Mouse (Mus musculus) embryonic facial prominence, embryonic 12.5 days (tissue): ENCODE measurements around the gene Dclk1. TPM values are rescaled to one million over a fixed set of nuclear protein-coding genes. Genes with fewer than 3 reads are reported as not detected.

ENCODE experiments used
- ATAC-seq: fragments of 200-750 bp; cut with Nextera tagmentation; 2 replicates; pipeline ENCODE4 v1.8.0; 2017; ENCODE audit not compliant: insufficient number of reproducible peaks, insufficient read depth, low FRiP score, low TSS enrichment
- H3K27ac ChIP-seq: fragments of 300-500 bp; sonication (generic); 2 replicates; pipeline ENCODE4 v1.5.1; 2016; ENCODE audit warnings: mild to moderate bottlenecking
- H3K27me3 ChIP-seq: fragments of 300-500 bp; sonication (generic); 2 replicates; pipeline ENCODE4 v1.6.1; 2016; ENCODE audit warnings: mild to moderate bottlenecking, moderate library complexity
- H3K36me3 ChIP-seq: fragments of 300-500 bp; sonication (generic); 2 replicates; pipeline ENCODE4 v1.6.1; 2016; ENCODE audit warnings: mild to moderate bottlenecking
- H3K4me1 ChIP-seq: fragments of 300-500 bp; sonication (generic); 2 replicates; pipeline ENCODE4 v1.6.1; 2016
- H3K4me2 ChIP-seq: fragments of 300-500 bp; sonication (generic); replicated peaks from 2 replicates; pipeline ENCODE4 v1.6.1; 2016; ENCODE audit warnings: mild to moderate bottlenecking, moderate library complexity
- H3K4me3 ChIP-seq: fragments of 300-500 bp; sonication (generic); 2 replicates; pipeline ENCODE4 v1.5.1; 2016; ENCODE audit warnings: mild to moderate bottlenecking
- H3K9ac ChIP-seq: fragments of 300-500 bp; sonication (generic); 2 replicates; pipeline ENCODE4 v1.6.1; 2016; ENCODE audit warnings: mild to moderate bottlenecking, moderate library complexity
- H3K9me3 ChIP-seq: fragments of 300-500 bp; sonication (generic); 2 replicates; pipeline ENCODE4 v1.6.1; 2016; ENCODE audit warnings: mild to moderate bottlenecking, moderate library complexity
- WGBS: fragments of 180-500 bp; shearing (Covaris S2); methylation state at CpG from one replicate; pipeline ENCODE4 v1.1.7; 2016; 5-methylcytosine and 5-hydroxymethylcytosine counted together
- polyA plus RNA-seq: library from polyadenylated mRNA; unstranded; fragments of >200 nt; fragmentation: Nextera tagmentation; extraction: Ambion mirVana; gene quantifications from 2 replicates; pipeline ENCODE4 v1.2.1, GENCODE M21; 2016

Dclk1 gene
- polyA plus RNA-seq, 1 experiment from 2014 or later = 68.6 TPM

GRCm38 (mm10) chr3:55545296-55545695, 303.1 kb downstream of the Dclk1 start:
- 36% methylated on average over 3 of the region's 3 CpGs for WGBS
- no peak for ATAC-seq
- Histone ChIP-seq H3K27ac (no peak overlapping the region), H3K27me3 (no peaks in the 10 kb centered on the region), H3K4me3 (no peak overlapping the region), H3K4me1 (peaks cover 22% of the 10 kb centered on the region), H3K4me2 (no peak overlapping the region), H3K36me3 (no peaks in the 10 kb centered on the region), H3K9me3 (no peaks in the 10 kb centered on the region), H3K9ac (no peak overlapping the region)

GRCm38 (mm10) chr3:55545916-55546315, 303.8 kb downstream of the Dclk1 start:
- H3K36me3 ChIP-seq = no peaks in the 10 kb centered on the region
- no peak overlapping the region for H3K4me2 ChIP-seq
- no peak overlapping the region for H3K4me3 ChIP-seq
- no peaks in the 10 kb centered on the region for H3K27me3 ChIP-seq
- no peak for ATAC-seq
- H3K9me3 ChIP-seq = no peaks in the 10 kb centered on the region
- peaks cover 24% of the 10 kb centered on the region for H3K4me1 ChIP-seq
- no peak overlapping the region for H3K9ac ChIP-seq
- WGBS = 90% methylated on average over 9 of the region's 9 CpGs
- no peak overlapping the region for H3K27ac ChIP-seq

GRCm38 (mm10) chr3:55547106-55547505, 304.9 kb downstream of the Dclk1 start:
- no peaks in the 10 kb centered on the region for H3K36me3 ChIP-seq
- no peaks in the 10 kb centered on the region for H3K27me3 ChIP-seq
- no peak overlapping the region for H3K27ac ChIP-seq
- WGBS = 70% methylated on average over 2 of the region's 2 CpGs
- no peak overlapping the region for H3K9ac ChIP-seq
- ATAC-seq = no peak
- H3K4me2 ChIP-seq = no peak overlapping the region
- no peak overlapping the region for H3K4me3 ChIP-seq
- H3K4me1 ChIP-seq = peaks cover 25% of the 10 kb centered on the region
- no peaks in the 10 kb centered on the region for H3K9me3 ChIP-seq

- no peaks in the 10 kb centered on the region for H3K9me3 ChIP-seq
- H3K27me3 ChIP-seq = no peaks in the 10 kb centered on the region
- H3K4me1 ChIP-seq = peaks cover 8% of the 10 kb centered on the region
- H3K36me3 ChIP-seq = no peaks in the 10 kb centered on the region
- no peak for ATAC-seq
- 75% methylated on average over 7 of the region's 7 CpGs for WGBS
- no peak overlapping the region for H3K4me3 ChIP-seq
- H3K4me2 ChIP-seq = no peak overlapping the region
- no peak overlapping the region for H3K27ac ChIP-seq
- no peak overlapping the region for H3K9ac ChIP-seq
Observed at GRCm38 (mm10) chr3:55549376-55549775, 307.2 kb downstream of the Dclk1 start.

- Histone ChIP-seq H3K9me3 (no peaks in the 10 kb centered on the region), H3K36me3 (no peaks in the 10 kb centered on the region), H3K27ac (no peak overlapping the region), H3K27me3 (no peaks in the 10 kb centered on the region), H3K4me2 (no peak overlapping the region), H3K4me3 (no peak overlapping the region), H3K9ac (no peak overlapping the region), H3K4me1 (peaks cover 7% of the 10 kb centered on the region)
- ATAC-seq = no peak
- 20% methylated on average over 4 of the region's 4 CpGs for WGBS
Observed at GRCm38 (mm10) chr3:55550962-55551361, 308.8 kb downstream of the Dclk1 start.

GRCm38 (mm10) chr3:55551912-55552311, 309.7 kb downstream of the Dclk1 start:
- H3K4me2 ChIP-seq = no peak overlapping the region
- no peaks in the 10 kb centered on the region for H3K36me3 ChIP-seq
- no peaks in the 10 kb centered on the region for H3K27me3 ChIP-seq
- H3K27ac ChIP-seq = no peak overlapping the region
- 73% methylated on average over 4 of the region's 4 CpGs for WGBS
- ATAC-seq = no peak
- peaks cover 7% of the 10 kb centered on the region for H3K4me1 ChIP-seq
- H3K9ac ChIP-seq = no peak overlapping the region
- H3K4me3 ChIP-seq = no peak overlapping the region
- H3K9me3 ChIP-seq = no peaks in the 10 kb centered on the region

- Histone ChIP-seq H3K36me3 (no peaks in the 10 kb centered on the region), H3K4me2 (no peak overlapping the region), H3K4me1 (peaks cover 7% of the 10 kb centered on the region), H3K4me3 (no peak overlapping the region), H3K27me3 (no peaks in the 10 kb centered on the region), H3K9me3 (no peaks in the 10 kb centered on the region), H3K9ac (no peak overlapping the region), H3K27ac (no peak overlapping the region)
- 88% methylated on average over 9 of the region's 9 CpGs for WGBS
- ATAC-seq = no peak
Observed at GRCm38 (mm10) chr3:55553031-55553430, 310.9 kb downstream of the Dclk1 start.

GRCm38 (mm10) chr3:55555848-55556247, 313.7 kb downstream of the Dclk1 start:
- Histone ChIP-seq H3K27ac (no peak overlapping the region), H3K27me3 (no peaks in the 10 kb centered on the region), H3K4me1 (peaks cover 6% of the 10 kb centered on the region), H3K4me2 (no peak overlapping the region), H3K4me3 (no peak overlapping the region), H3K36me3 (no peaks in the 10 kb centered on the region), H3K9me3 (no peaks in the 10 kb centered on the region), H3K9ac (no peak overlapping the region)
- ATAC-seq = no peak
- 84% methylated on average over 6 of the region's 6 CpGs for WGBS

- Histone ChIP-seq H3K4me3 (no peak overlapping the region), H3K36me3 (no peaks in the 10 kb centered on the region), H3K27me3 (no peaks in the 10 kb centered on the region), H3K27ac (no peak overlapping the region), H3K9ac (no peak overlapping the region), H3K4me2 (no peak overlapping the region), H3K4me1 (no peaks in the 10 kb centered on the region), H3K9me3 (no peaks in the 10 kb centered on the region)
- WGBS = 63% methylated on average over 1 of the region's 1 CpGs
- ATAC-seq = no peak
Observed at GRCm38 (mm10) chr3:55558570-55558969, 316.4 kb downstream of the Dclk1 start.

GRCm38 (mm10) chr3:55567476-55567875, 325.3 kb downstream of the Dclk1 start:
- Histone ChIP-seq H3K9me3 (no peaks in the 10 kb centered on the region), H3K4me3 (no peak overlapping the region)

GRCm38 (mm10) chr3:55569539-55569938, 327.4 kb downstream of the Dclk1 start:
- no peak overlapping the region for H3K4me2 ChIP-seq

More at GRCm38 (mm10) chr3:55567476-55567875, 325.3 kb downstream of the Dclk1 start:
- H3K4me1 ChIP-seq = 0 out of 2 replicates have a peak, but pooled peaks cover 8% of the 10 kb centered on the region
- no peaks in the 10 kb centered on the region for H3K27me3 ChIP-seq
- H3K9ac ChIP-seq = no peak overlapping the region
- WGBS = 79% methylated on average over 3 of the region's 3 CpGs
- ATAC-seq = no peak
- no peak overlapping the region for H3K27ac ChIP-seq
- no peaks in the 10 kb centered on the region for H3K36me3 ChIP-seq
- no peak overlapping the region for H3K4me2 ChIP-seq

GRCm38 (mm10) chr3:55571034-55571433, 328.9 kb downstream of the Dclk1 start:
- H3K4me1 ChIP-seq = 0 out of 2 replicates have a peak, but pooled peaks cover 8% of the 10 kb centered on the region
- no peak overlapping the region for H3K4me2 ChIP-seq
- no peak overlapping the region for H3K27ac ChIP-seq
- H3K27me3 ChIP-seq = no peaks in the 10 kb centered on the region
- H3K9me3 ChIP-seq = no peaks in the 10 kb centered on the region
- no peak overlapping the region for H3K9ac ChIP-seq
- no peak overlapping the region for H3K4me3 ChIP-seq
- no peak for ATAC-seq
- 78% methylated on average over 3 of the region's 3 CpGs for WGBS
- H3K36me3 ChIP-seq = no peaks in the 10 kb centered on the region

More at GRCm38 (mm10) chr3:55569539-55569938, 327.4 kb downstream of the Dclk1 start:
- Histone ChIP-seq H3K4me3 (no peak overlapping the region), H3K9ac (no peak overlapping the region), H3K4me1 (0 out of 2 replicates have a peak, but pooled peaks cover 8% of the 10 kb centered on the region), H3K27ac (no peak overlapping the region), H3K9me3 (no peaks in the 10 kb centered on the region), H3K36me3 (no peaks in the 10 kb centered on the region), H3K27me3 (no peaks in the 10 kb centered on the region)
- ATAC-seq = no peak
- 34% methylated on average over 10 of the region's 10 CpGs for WGBS
